In the genomic region with DNA sequence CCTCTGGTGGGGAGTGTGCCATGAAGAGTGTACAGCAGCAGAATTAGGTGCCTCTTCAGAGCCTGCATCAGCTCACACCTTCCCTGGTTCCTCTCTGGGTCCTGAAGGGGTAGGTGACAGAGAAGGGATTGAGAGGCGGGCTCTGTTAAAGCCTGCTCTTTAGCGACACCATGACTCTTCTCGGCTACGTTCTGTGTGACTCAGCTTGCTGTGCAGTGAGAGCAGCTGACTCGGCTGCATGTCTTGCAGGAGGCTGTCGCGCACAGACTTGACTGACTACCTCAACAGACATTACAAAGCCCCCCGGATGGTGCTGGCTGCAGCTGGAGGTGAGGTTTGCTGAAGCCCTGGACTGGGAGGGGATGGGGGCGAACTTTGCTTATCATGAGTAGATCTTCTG, we compare ENCODE assay signal across 1 mouse cellular context.
TF ChIP-seq lines count a peak whose summit lies in the region.

No protein-coding gene starts in this region.

TF ChIP-seq in MEL, 35 proteins besides CTCF, POLR2A, EP300 and RAD21:
- TF ChIP-seq CHD2 (IDR thresholded peaks at IDR 0.05; ENCODE audit: low read length) (no peak), USF1 (IDR thresholded peaks at IDR 0.05; ENCODE audit: low read depth, low read length) (no peak), GABPA (IDR thresholded peaks at IDR 0.05; ENCODE audit: low read depth, low read length) (no peak), MYC (IDR thresholded peaks at IDR 0.05; ENCODE audit: low read depth, low read length) (no peak), MEF2A (IDR thresholded peaks at IDR 0.05; ENCODE audit: extremely low read depth, insufficient replicate concordance, low read depth, low read length, poor library complexity, severe bottlenecking) (no peak), MYB (IDR thresholded peaks at IDR 0.05; ENCODE audit: low read depth, low read length) (no peak), NELFE (IDR thresholded peaks at IDR 0.05; ENCODE audit: low read depth, low read length) (no peak), KAT2A (conservative IDR thresholded peaks at IDR 0.05; ENCODE audit: low read depth, low read length) (no peak), POLR2AphosphoS2 (IDR thresholded peaks at IDR 0.05; ENCODE audit: low read length) (no peak), ZC3H11A (IDR thresholded peaks at IDR 0.05; ENCODE audit: low read depth, low read length) (no peak)
